Mouse (Mus musculus) limb, embryonic 14.5 days (tissue): ENCODE data around the gene Susd6. TPM values are rescaled to one million over a fixed set of nuclear protein-coding genes. Genes with fewer than 3 reads are reported as not detected.
A peak's percentile ranks its signal among the peaks of the same experiment; 100 is the strongest.

Experiments used
- ATAC-seq: fragments of 200-750 bp; cut with Nextera tagmentation; 2 replicates; pipeline ENCODE4 v1.8.0; 2017; ENCODE audit warnings: low read depth, moderate number of reproducible peaks, moderate TSS enrichment; ENCODE audit not compliant: low FRiP score
- DNase-seq: peaks from one replicate; pipeline ENCODE4 v3.0.0-alpha.2; 2015; ENCODE audit warnings: low spot score
- H3K27ac ChIP-seq: fragments of 300-500 bp; sonication (generic); replicated peaks from 2 replicates; pipeline ENCODE4 v1.5.1; 2014; ENCODE audit warnings: low read depth, mild to moderate bottlenecking, low read length, moderate library complexity, mixed read lengths
- H3K27me3 ChIP-seq: fragments of 300-500 bp; sonication (generic); 2 replicates; pipeline ENCODE4 v1.6.1; 2014; ENCODE audit warnings: low read length, mixed read lengths; ENCODE audit not compliant: control insufficient read depth, insufficient read depth
- H3K36me3 ChIP-seq: fragments of 300-500 bp; sonication (generic); 2 replicates; pipeline ENCODE4 v1.6.1; 2014; ENCODE audit warnings: mild to moderate bottlenecking, low read length, moderate library complexity, mixed read lengths; ENCODE audit not compliant: control insufficient read depth, insufficient read depth
- H3K4me1 ChIP-seq: fragments of 300-500 bp; sonication (generic); 2 replicates; pipeline ENCODE4 v1.6.1; 2014; ENCODE audit warnings: antibody characterized with exemption, low read length, mixed read lengths; ENCODE audit not compliant: control insufficient read depth, insufficient read depth
- H3K4me2 ChIP-seq: fragments of 300-500 bp; sonication (generic); replicated peaks from 2 replicates; pipeline ENCODE4 v1.6.1; 2014; ENCODE audit warnings: low read depth, mild to moderate bottlenecking, low read length, moderate library complexity; ENCODE audit not compliant: severe bottlenecking
- H3K4me3 ChIP-seq: fragments of 300-500 bp; sonication (generic); replicated peaks from 2 replicates; pipeline ENCODE4 v1.5.1; 2014; ENCODE audit warnings: low read length
- H3K9ac ChIP-seq: fragments of 300-500 bp; sonication (generic); 2 replicates; pipeline ENCODE4 v1.6.1; 2014; ENCODE audit warnings: mild to moderate bottlenecking, low read depth, low read length, moderate library complexity; ENCODE audit not compliant: severe bottlenecking
- H3K9me3 ChIP-seq: fragments of 300-500 bp; sonication (generic); 2 replicates; pipeline ENCODE4 v1.6.1; 2016; ENCODE audit warnings: low read length; ENCODE audit not compliant: control insufficient read depth
- POLR2A ChIP-seq: fragments of 200-500 bp; IDR thresholded peaks from 2 replicates; pipeline ENCODE4 v1.8.0; 2012; ENCODE audit warnings: inconsistent platforms, mild to moderate bottlenecking, moderate library complexity, borderline replicate concordance; ENCODE audit not compliant: insufficient read depth, insufficient read length; ENCODE audit errors: extremely low read depth
- WGBS: fragments of 180-500 bp; shearing (Covaris S2); extraction: QIAGEN DNeasy Blood & Tissue Kit; methylation state at CpG from one replicate; pipeline ENCODE4 v1.1.7; 2014; 5-methylcytosine and 5-hydroxymethylcytosine counted together
- polyA plus RNA-seq, 2 experiments: library from polyadenylated mRNA; depleted of rRNA in 1 of 2; stranded (reverse) in 1 of 2; unstranded in 1 of 2; fragments of >200 nt; fragmentation: Nextera tagmentation in 1 of 2; extraction: Ambion mirVana in 1 of 2; gene quantifications; 2 replicates each; pipeline versions ENCODE4 v1.2.1 to v1.2.3; 2012 to 2014

Gene Susd6
- polyA plus RNA-seq, 2 experiments, result 22.3 to 28.6 TPM

- H3K4me3 ChIP-seq, result no peak overlapping the region
- H3K27me3 ChIP-seq, result no peaks in the 10 kb centered on the region
- H3K27ac ChIP-seq, result no peak overlapping the region
- DNase-seq, result no peak
- H3K9ac ChIP-seq, result no peak overlapping the region
- H3K36me3 ChIP-seq, result no peaks in the 10 kb centered on the region
- H3K4me1 ChIP-seq, result no peaks in the 10 kb centered on the region
- no peak for TF ChIP-seq POLR2A
- no peak for ATAC-seq
- H3K9me3 ChIP-seq, result no peaks in the 10 kb centered on the region
- 95% methylated on average over 5 of the region's 5 CpGs for WGBS
- H3K4me2 ChIP-seq, result no peak overlapping the region
These were observed 131.0 kb downstream of the Susd6 start for GRCm38 (mm10) chr12:80921301-80921700.

GRCm38 (mm10) chr12:80922869-80923268, 132.6 kb downstream of the Susd6 start:
- Histone ChIP-seq H3K36me3 (no peaks in the 10 kb centered on the region), H3K4me3 (no peak overlapping the region; the same call in 1 of the 2 replicates), H3K27me3 (no peaks in the 10 kb centered on the region), H3K4me2 (peak overlapping the region; percentile 23), H3K9ac (no peak overlapping the region), H3K4me1 (no peaks in the 10 kb centered on the region), H3K27ac (no peak overlapping the region), H3K9me3 (no peaks in the 10 kb centered on the region)
- ATAC-seq (no peak), DNase-seq (no peak)
- WGBS, result 11% methylated on average over 7 of the region's 7 CpGs
- no peak for TF ChIP-seq POLR2A

- Histone ChIP-seq H3K27me3 (no peaks in the 10 kb centered on the region), H3K9me3 (no peaks in the 10 kb centered on the region), H3K4me1 (no peaks in the 10 kb centered on the region), H3K9ac (no peak overlapping the region), H3K27ac (no peak overlapping the region), H3K4me2 (no peak overlapping the region), H3K36me3 (no peaks in the 10 kb centered on the region), H3K4me3 (no peak overlapping the region)
- ATAC-seq (no peak), DNase-seq (no peak)
- WGBS, result 55% methylated on average over 5 of the region's 5 CpGs
- TF ChIP-seq POLR2A, result no peak
These were observed 133.3 kb downstream of the Susd6 start for GRCm38 (mm10) chr12:80923602-80924001.

GRCm38 (mm10) chr12:80924205-80924604, 133.9 kb downstream of the Susd6 start:
- no peak overlapping the region for H3K27ac ChIP-seq
- H3K4me3 ChIP-seq, result no peak overlapping the region
- WGBS, result 70% methylated on average over 3 of the region's 3 CpGs
- DNase-seq, result peak; percentile 54
- no peak overlapping the region for H3K4me2 ChIP-seq
- H3K27me3 ChIP-seq, result no peaks in the 10 kb centered on the region
- no peak for TF ChIP-seq POLR2A
- H3K4me1 ChIP-seq, result no peaks in the 10 kb centered on the region
- H3K36me3 ChIP-seq, result no peaks in the 10 kb centered on the region
- no peak for ATAC-seq
- H3K9me3 ChIP-seq, result no peaks in the 10 kb centered on the region
- no peak overlapping the region for H3K9ac ChIP-seq

- Histone ChIP-seq H3K27ac (no peak overlapping the region), H3K4me1 (no peaks in the 10 kb centered on the region), H3K9ac (no peak overlapping the region), H3K4me2 (no peak overlapping the region), H3K27me3 (no peaks in the 10 kb centered on the region), H3K36me3 (no peaks in the 10 kb centered on the region), H3K9me3 (no peaks in the 10 kb centered on the region), H3K4me3 (no peak overlapping the region)
- no peak for ATAC-seq
- WGBS, result 55% methylated on average over 7 of the region's 7 CpGs
- DNase-seq, result no peak
- TF ChIP-seq POLR2A, result no peak
These were observed 135.6 kb downstream of the Susd6 start for GRCm38 (mm10) chr12:80925919-80926318.

- no peak overlapping the region for H3K4me3 ChIP-seq
- no peaks in the 10 kb centered on the region for H3K4me1 ChIP-seq
- no peak overlapping the region for H3K27ac ChIP-seq
- no peak for TF ChIP-seq POLR2A
- H3K27me3 ChIP-seq, result no peaks in the 10 kb centered on the region
- H3K9me3 ChIP-seq, result no peaks in the 10 kb centered on the region
- no peak overlapping the region for H3K4me2 ChIP-seq
- H3K36me3 ChIP-seq, result no peaks in the 10 kb centered on the region
- DNase-seq, result no peak
- 87% methylated on average over 4 of the region's 4 CpGs for WGBS
- no peak overlapping the region for H3K9ac ChIP-seq
- ATAC-seq, result no peak
These were observed 136.2 kb downstream of the Susd6 start for GRCm38 (mm10) chr12:80926550-80926949.
